Mouse (Mus musculus) MEL (cell line): ENCODE measurements around the gene Pigb.

ENCODE experiments used
- CTCF ChIP-seq, 3 experiments: IDR thresholded peaks in 2 of 3; conservative IDR thresholded peaks in 1 of 3; 2 replicates each; pipeline ENCODE4 v1.5.1; 2011 to 2012; ENCODE audit warnings: low read length in 3 of 3, low read depth in 2 of 3, mild to moderate bottlenecking in 2 of 3, improper control_type of control experiment in 1 of 3, inconsistent platforms in 1 of 3, mixed read lengths in 1 of 3, moderate library complexity in 1 of 3; ENCODE audit not compliant: control insufficient read depth in 1 of 3, insufficient read depth in 1 of 3, poor library complexity in 1 of 3, severe bottlenecking in 1 of 3
- EP300 ChIP-seq, 2 experiments: IDR thresholded peaks; 2 replicates each; pipeline ENCODE4 v1.6.1; 2011; ENCODE audit warnings: improper control_type of control experiment in 2 of 2, low read length in 2 of 2, low read depth in 1 of 2, mild to moderate bottlenecking in 1 of 2
- GATA1 ChIP-seq: IDR thresholded peaks from 2 replicates; pipeline ENCODE4 v1.6.1; 2011; ENCODE audit warnings: low read depth, low read length, improper control_type of control experiment
- JUND ChIP-seq: IDR thresholded peaks from 2 replicates; pipeline ENCODE4 v1.6.1; 2011; ENCODE audit warnings: low read depth, mild to moderate bottlenecking, improper control_type of control experiment, low read length
- KAT2A ChIP-seq: conservative IDR thresholded peaks from 2 replicates; pipeline ENCODE4 v1.6.1; 2012; ENCODE audit warnings: low read depth, low read length, improper control_type of control experiment, inconsistent platforms
- MAZ ChIP-seq: IDR thresholded peaks from 2 replicates; pipeline ENCODE4 v1.6.1; 2012; ENCODE audit warnings: low read depth, mild to moderate bottlenecking, inconsistent platforms, low read length, improper control_type of control experiment
- NRF1 ChIP-seq: IDR thresholded peaks from 2 replicates; pipeline ENCODE4 v1.6.1; 2014; ENCODE audit warnings: low read depth, mild to moderate bottlenecking, inconsistent platforms, low read length, improper control_type of control experiment, moderate library complexity; ENCODE audit not compliant: poor library complexity, insufficient read depth, severe bottlenecking
- POLR2A ChIP-seq, 2 experiments: IDR thresholded peaks; 2 replicates each; pipeline ENCODE4 v1.6.1; 2011 to 2012; ENCODE audit warnings: low read length in 2 of 2, mild to moderate bottlenecking in 2 of 2, control low read depth in 1 of 2, improper control_type of control experiment in 1 of 2, low read depth in 1 of 2, moderate library complexity in 1 of 2; ENCODE audit not compliant: control insufficient read depth in 1 of 2, insufficient read depth in 1 of 2, poor library complexity in 1 of 2
- POLR2AphosphoS5 ChIP-seq: IDR thresholded peaks from 2 replicates; pipeline ENCODE4 v1.6.1; 2012; ENCODE audit warnings: low read depth, borderline replicate concordance, mild to moderate bottlenecking, inconsistent platforms, low read length, moderate library complexity, mixed read lengths
- RAD21 ChIP-seq: IDR thresholded peaks from 2 replicates; pipeline ENCODE4 v1.6.1; 2011; ENCODE audit warnings: mild to moderate bottlenecking, low read depth, low read length, improper control_type of control experiment
- SIN3A ChIP-seq: IDR thresholded peaks from 2 replicates; pipeline ENCODE4 v1.6.1; 2012; ENCODE audit warnings: low read length, improper control_type of control experiment, inconsistent platforms
- UBTF ChIP-seq: IDR thresholded peaks from 2 replicates; pipeline ENCODE4 v1.6.1; 2012; ENCODE audit warnings: low read depth, mild to moderate bottlenecking, inconsistent platforms, low read length, improper control_type of control experiment, moderate library complexity, borderline replicate concordance; ENCODE audit not compliant: insufficient read depth
- USF1 ChIP-seq: IDR thresholded peaks from 2 replicates; pipeline ENCODE4 v1.6.1; 2014; ENCODE audit warnings: low read depth, mild to moderate bottlenecking, inconsistent platforms, low read length, improper control_type of control experiment, moderate library complexity

DNA sequence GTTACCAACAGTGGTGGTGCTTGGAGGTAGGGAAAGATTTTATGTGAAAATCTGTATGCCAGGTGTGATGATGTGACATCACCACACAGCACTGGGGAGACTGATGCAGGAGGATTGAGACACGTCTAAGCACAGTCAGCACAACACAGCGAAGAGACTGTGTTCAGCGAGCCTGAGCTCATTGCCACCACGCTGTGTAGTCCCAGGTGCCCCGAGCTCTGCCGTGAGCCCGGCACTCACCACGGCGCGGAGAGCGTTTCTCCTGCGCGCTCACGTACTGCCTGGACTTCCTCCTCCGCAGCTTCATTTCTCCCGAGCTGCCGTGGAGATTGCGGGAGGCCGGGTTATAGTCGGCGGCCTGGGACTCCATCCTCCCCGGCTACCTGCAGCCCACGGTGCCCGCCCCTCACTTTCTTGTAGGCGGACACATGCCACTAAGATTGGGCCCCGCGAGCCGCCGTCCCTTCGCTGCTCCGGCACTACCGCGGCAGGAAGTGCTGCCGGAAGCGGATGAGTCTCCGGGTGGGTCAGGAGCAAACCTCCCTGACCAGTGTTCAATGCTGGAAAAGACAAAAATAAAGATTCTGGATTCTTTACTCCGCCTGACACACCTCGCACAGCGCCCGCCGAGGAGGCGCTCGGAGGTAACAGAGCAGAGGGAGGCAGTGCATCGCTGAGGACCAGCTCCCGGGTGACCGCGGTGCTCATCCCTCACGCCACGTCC, 794 bp downstream of the Pigb start:
- TF ChIP-seq POLR2A (IDR thresholded peaks at IDR 0.05; ENCODE audit: control insufficient read depth in 1 of 2, insufficient read depth in 1 of 2, low read depth in 1 of 2, low read length in 2 of 2, poor library complexity in 1 of 2) (peak; percentile 55 to 83; a peak in 3 of 4 replicates), MAZ (peak; percentile 12; the same call in 1 of the 2 replicates), EP300 (IDR thresholded peaks at IDR 0.05; ENCODE audit: low read depth in 1 of 2, low read length in 2 of 2) (0 out of 4 replicates have a peak, but pooled peaks of 1 of the 2 experiments have one; percentile 5), KAT2A (no peak; the same call in 1 of the 2 replicates), GATA1 (no peak), UBTF (peak; percentile 29; the same call in 1 of the 2 replicates), CTCF (IDR thresholded peaks at IDR 0.05 in 2 of 3, conservative IDR thresholded peaks at IDR 0.05 in 1 of 3; ENCODE audit: control insufficient read depth in 1 of 3, insufficient read depth in 1 of 3, low read depth in 2 of 3, low read length in 3 of 3, poor library complexity in 1 of 3, severe bottlenecking in 1 of 3) (no peak), NRF1 (no peak), POLR2AphosphoS5 (no peak), JUND (no peak), RAD21 (no peak), USF1 (no peak), SIN3A (peak; percentile 83)
